Mouse (Mus musculus): ENCODE measurements at regions not wholly inside any gene's neighbourhood (a gene's known extent, or its start where the extent isn't known, plus 50 kb on each side); places are given as distances from the start of the nearest gene placed in this dataset.

GRCm38 (mm10) chr10:119027241-119027901 lies 157.4 kb upstream of the Dyrk2 start:
- Histone ChIP-seq H3K9me3 (ENCODE audit: control insufficient read depth, low read length) (no peaks in the 10 kb centered on the region), H3K4me1 (replicated peaks; ENCODE audit: control insufficient read depth, insufficient read depth, low read length) (no peaks in the 10 kb centered on the region), H3K36me3 (ENCODE audit: control insufficient read depth, insufficient read depth, low read length) (no peaks in the 10 kb centered on the region), H3K27me3 (ENCODE audit: control insufficient read depth, insufficient read depth, low read length) (no peaks in the 10 kb centered on the region), H3K9ac (ENCODE audit: low read depth, low read length) (no peak overlapping the region), H3K4me2 (replicated peaks; ENCODE audit: low read depth, low read length) (no peak overlapping the region), H3K4me3 (ENCODE audit: low read depth, low read length) (no peak overlapping the region), H3K27ac (ENCODE audit: low read depth, low read length) (no peak overlapping the region)
- 65% methylated on average over 6 of the region's 6 CpGs for WGBS
- no peak for DNase-seq (ENCODE audit: low spot score)
- no peak for ATAC-seq (ENCODE audit: low FRiP score)

GRCm38 (mm10) chr10:119026291-119026690 lies 156.3 kb upstream of the Dyrk2 start:
- H3K4me3 ChIP-seq (ENCODE audit: low read depth, low read length) = no peak overlapping the region
- WGBS = 80% methylated on average over 4 of the region's 4 CpGs
- H3K9ac ChIP-seq (ENCODE audit: low read depth, low read length) = no peak overlapping the region
- H3K9me3 ChIP-seq (ENCODE audit: control insufficient read depth, low read length) = no peaks in the 10 kb centered on the region
- no peaks in the 10 kb centered on the region for H3K36me3 ChIP-seq (ENCODE audit: control insufficient read depth, insufficient read depth, low read length)
- H3K27me3 ChIP-seq (ENCODE audit: control insufficient read depth, insufficient read depth, low read length) = no peaks in the 10 kb centered on the region
- H3K4me2 ChIP-seq (replicated peaks; ENCODE audit: low read depth, low read length) = no peak overlapping the region
- ATAC-seq (ENCODE audit: low FRiP score) = no peak
- no peak overlapping the region for H3K27ac ChIP-seq (ENCODE audit: low read depth, low read length)
- H3K4me1 ChIP-seq (replicated peaks; ENCODE audit: control insufficient read depth, insufficient read depth, low read length) = no peaks in the 10 kb centered on the region
- no peak for DNase-seq (ENCODE audit: low spot score)

GRCm38 (mm10) chr10:119024425-119024824 lies 154.4 kb upstream of the Dyrk2 start:
- Histone ChIP-seq H3K9ac (ENCODE audit: low read depth, low read length) (no peak overlapping the region), H3K4me1 (replicated peaks; ENCODE audit: control insufficient read depth, insufficient read depth, low read length) (no peaks in the 10 kb centered on the region), H3K36me3 (ENCODE audit: control insufficient read depth, insufficient read depth, low read length) (no peaks in the 10 kb centered on the region), H3K4me3 (ENCODE audit: low read depth, low read length) (no peak overlapping the region), H3K4me2 (replicated peaks; ENCODE audit: low read depth, low read length) (no peak overlapping the region), H3K27ac (ENCODE audit: low read depth, low read length) (no peak overlapping the region), H3K27me3 (ENCODE audit: control insufficient read depth, insufficient read depth, low read length) (no peaks in the 10 kb centered on the region), H3K9me3 (ENCODE audit: control insufficient read depth, low read length) (no peaks in the 10 kb centered on the region)
- ATAC-seq (ENCODE audit: low FRiP score) (no peak), DNase-seq (ENCODE audit: low spot score) (no peak)
- WGBS = 73% methylated on average over 9 of the region's 9 CpGs

- WGBS = 90% methylated on average over 10 of the region's 10 CpGs
- no peak for ATAC-seq (ENCODE audit: low FRiP score)
- H3K4me2 ChIP-seq (replicated peaks; ENCODE audit: low read depth, low read length) = no peak overlapping the region
Observed at GRCm38 (mm10) chr10:119019082-119019481, 149.1 kb upstream of the Dyrk2 start.

GRCm38 (mm10) chr10:119018490-119018889 lies 148.5 kb upstream of the Dyrk2 start:
- ATAC-seq (ENCODE audit: low FRiP score) (no peak), DNase-seq (ENCODE audit: low spot score) (no peak)
- Histone ChIP-seq H3K36me3 (ENCODE audit: control insufficient read depth, insufficient read depth, low read length) (no peaks in the 10 kb centered on the region), H3K9ac (ENCODE audit: low read depth, low read length) (no peak overlapping the region), H3K27me3 (ENCODE audit: control insufficient read depth, insufficient read depth, low read length) (no peaks in the 10 kb centered on the region), H3K9me3 (ENCODE audit: control insufficient read depth, low read length) (no peaks in the 10 kb centered on the region), H3K4me1 (replicated peaks; ENCODE audit: control insufficient read depth, insufficient read depth, low read length) (no peaks in the 10 kb centered on the region), H3K27ac (ENCODE audit: low read depth, low read length) (no peak overlapping the region), H3K4me3 (ENCODE audit: low read depth, low read length) (no peak overlapping the region), H3K4me2 (replicated peaks; ENCODE audit: low read depth, low read length) (no peak overlapping the region)
- 89% methylated on average over 4 of the region's 4 CpGs for WGBS

More at GRCm38 (mm10) chr10:119019082-119019481, 149.1 kb upstream of the Dyrk2 start:
- no peak overlapping the region for H3K27ac ChIP-seq (ENCODE audit: low read depth, low read length)
- H3K36me3 ChIP-seq (ENCODE audit: control insufficient read depth, insufficient read depth, low read length) = no peaks in the 10 kb centered on the region
- H3K4me1 ChIP-seq (replicated peaks; ENCODE audit: control insufficient read depth, insufficient read depth, low read length) = no peaks in the 10 kb centered on the region
- DNase-seq (ENCODE audit: low spot score) = no peak
- no peaks in the 10 kb centered on the region for H3K27me3 ChIP-seq (ENCODE audit: control insufficient read depth, insufficient read depth, low read length)
- H3K9ac ChIP-seq (ENCODE audit: low read depth, low read length) = no peak overlapping the region
- no peaks in the 10 kb centered on the region for H3K9me3 ChIP-seq (ENCODE audit: control insufficient read depth, low read length)
- H3K4me3 ChIP-seq (ENCODE audit: low read depth, low read length) = no peak overlapping the region

- H3K9ac ChIP-seq (ENCODE audit: low read depth, low read length) = no peak overlapping the region
- WGBS = 91% methylated on average over 8 of the region's 8 CpGs
Observed at GRCm38 (mm10) chr10:119016104-119016503, 146.1 kb upstream of the Dyrk2 start.

GRCm38 (mm10) chr10:119015311-119016055 lies 145.5 kb upstream of the Dyrk2 start:
- Histone ChIP-seq H3K27me3 (ENCODE audit: control insufficient read depth, insufficient read depth, low read length) (no peaks in the 10 kb centered on the region), H3K36me3 (ENCODE audit: control insufficient read depth, insufficient read depth, low read length) (no peaks in the 10 kb centered on the region), H3K9me3 (ENCODE audit: control insufficient read depth, low read length) (no peaks in the 10 kb centered on the region), H3K27ac (ENCODE audit: low read depth, low read length) (no peak overlapping the region), H3K4me2 (replicated peaks; ENCODE audit: low read depth, low read length) (no peak overlapping the region), H3K4me1 (replicated peaks; ENCODE audit: control insufficient read depth, insufficient read depth, low read length) (no peaks in the 10 kb centered on the region), H3K4me3 (ENCODE audit: low read depth, low read length) (no peak overlapping the region), H3K9ac (ENCODE audit: low read depth, low read length) (no peak overlapping the region)
- no peak for DNase-seq (ENCODE audit: low spot score)
- 74% methylated on average over 16 of the region's 16 CpGs for WGBS
- no peak for ATAC-seq (ENCODE audit: low FRiP score)

More at GRCm38 (mm10) chr10:119016104-119016503, 146.1 kb upstream of the Dyrk2 start:
- Histone ChIP-seq H3K27ac (ENCODE audit: low read depth, low read length) (no peak overlapping the region), H3K4me3 (ENCODE audit: low read depth, low read length) (no peak overlapping the region), H3K27me3 (ENCODE audit: control insufficient read depth, insufficient read depth, low read length) (no peaks in the 10 kb centered on the region), H3K4me1 (replicated peaks; ENCODE audit: control insufficient read depth, insufficient read depth, low read length) (no peaks in the 10 kb centered on the region), H3K36me3 (ENCODE audit: control insufficient read depth, insufficient read depth, low read length) (no peaks in the 10 kb centered on the region), H3K4me2 (replicated peaks; ENCODE audit: low read depth, low read length) (no peak overlapping the region), H3K9me3 (ENCODE audit: control insufficient read depth, low read length) (no peaks in the 10 kb centered on the region)
- ATAC-seq (ENCODE audit: low FRiP score) = no peak
- no peak for DNase-seq (ENCODE audit: low spot score)

- H3K9me3 ChIP-seq (ENCODE audit: control insufficient read depth, low read length) = no peaks in the 10 kb centered on the region
- no peak overlapping the region for H3K27ac ChIP-seq (ENCODE audit: low read depth, low read length)
- DNase-seq (ENCODE audit: low spot score) (no peak), ATAC-seq (ENCODE audit: low FRiP score) (no peak)
- H3K4me3 ChIP-seq (ENCODE audit: low read depth, low read length) = no peak overlapping the region
- 83% methylated on average over 4 of the region's 4 CpGs for WGBS
- no peak overlapping the region for H3K4me2 ChIP-seq (replicated peaks; ENCODE audit: low read depth, low read length)
- H3K4me1 ChIP-seq (replicated peaks; ENCODE audit: control insufficient read depth, insufficient read depth, low read length) = no peaks in the 10 kb centered on the region
- no peak overlapping the region for H3K9ac ChIP-seq (ENCODE audit: low read depth, low read length)
- H3K36me3 ChIP-seq (ENCODE audit: control insufficient read depth, insufficient read depth, low read length) = no peaks in the 10 kb centered on the region
- H3K27me3 ChIP-seq (ENCODE audit: control insufficient read depth, insufficient read depth, low read length) = no peaks in the 10 kb centered on the region
Observed at GRCm38 (mm10) chr10:119014731-119015130, 144.7 kb upstream of the Dyrk2 start.

- no peaks in the 10 kb centered on the region for H3K4me1 ChIP-seq (replicated peaks; ENCODE audit: control insufficient read depth, insufficient read depth, low read length)
- no peak overlapping the region for H3K27ac ChIP-seq (ENCODE audit: low read depth, low read length)
- H3K36me3 ChIP-seq (ENCODE audit: control insufficient read depth, insufficient read depth, low read length) = no peaks in the 10 kb centered on the region
- no peak for DNase-seq (ENCODE audit: low spot score)
- no peaks in the 10 kb centered on the region for H3K27me3 ChIP-seq (ENCODE audit: control insufficient read depth, insufficient read depth, low read length)
- H3K4me3 ChIP-seq (ENCODE audit: low read depth, low read length) = no peak overlapping the region
- H3K4me2 ChIP-seq (replicated peaks; ENCODE audit: low read depth, low read length) = no peak overlapping the region
- H3K9me3 ChIP-seq (ENCODE audit: control insufficient read depth, low read length) = no peaks in the 10 kb centered on the region
- no peak overlapping the region for H3K9ac ChIP-seq (ENCODE audit: low read depth, low read length)
- 81% methylated on average over 4 of the region's 4 CpGs for WGBS
- ATAC-seq (ENCODE audit: low FRiP score) = no peak
Observed at GRCm38 (mm10) chr10:119013758-119014157, 143.7 kb upstream of the Dyrk2 start.
